Mouse (Mus musculus): ENCODE data around the gene Wdr93. TPM values are rescaled to one million over a fixed set of nuclear protein-coding genes. Genes with fewer than 3 reads are reported as not detected.
"Not testable (repeated sequence)": the region's sequence is repeated elsewhere in the genome, so short reads cannot be mapped to it uniquely, and the experiment has no call there.

Wdr93 gene
- total RNA-seq, 2 experiments from 2014 or later, result 0.14 TPM; not detected in 1

DNA sequence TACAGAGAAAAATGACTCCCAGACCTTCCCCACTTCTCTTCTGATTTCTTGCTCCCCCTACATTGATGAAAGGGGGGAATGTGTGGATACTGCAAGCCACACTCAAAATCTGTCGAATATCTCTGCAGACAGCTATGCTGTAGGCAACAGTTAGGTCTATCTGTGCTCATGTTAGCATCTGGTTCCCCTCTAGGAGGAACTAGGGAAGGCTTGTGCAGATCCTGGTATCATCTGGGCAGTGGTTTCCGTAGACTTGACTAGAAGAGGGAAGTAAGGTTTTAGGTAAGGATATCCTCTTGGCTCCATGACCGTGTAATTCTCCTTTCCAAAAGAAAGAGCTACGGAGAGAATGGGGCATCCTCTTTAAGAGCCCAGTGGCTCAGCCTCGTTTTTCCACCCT, 1.6 kb downstream of the Wdr93 start:
- intact Hi-C loops (cut with DNase I), result no loop called here
- no peak for DNase-seq

GRCm38 (mm10) chr7:79747659-79748058, 4.7 kb downstream of the Wdr93 start:
- DNase-seq, result no peak
- intact Hi-C loops (cut with DNase I), result no loop called here

- intact Hi-C loops (cut with DNase I), result no loop called here
- DNase-seq, result no peak
Measured at GRCm38 (mm10) chr7:79749511-79749910, 6.5 kb downstream of the Wdr93 start.

- intact Hi-C loops (cut with DNase I), result no loop called here
- DNase-seq, result no peak
Measured at GRCm38 (mm10) chr7:79756334-79756733, 13.4 kb downstream of the Wdr93 start.

DNA sequence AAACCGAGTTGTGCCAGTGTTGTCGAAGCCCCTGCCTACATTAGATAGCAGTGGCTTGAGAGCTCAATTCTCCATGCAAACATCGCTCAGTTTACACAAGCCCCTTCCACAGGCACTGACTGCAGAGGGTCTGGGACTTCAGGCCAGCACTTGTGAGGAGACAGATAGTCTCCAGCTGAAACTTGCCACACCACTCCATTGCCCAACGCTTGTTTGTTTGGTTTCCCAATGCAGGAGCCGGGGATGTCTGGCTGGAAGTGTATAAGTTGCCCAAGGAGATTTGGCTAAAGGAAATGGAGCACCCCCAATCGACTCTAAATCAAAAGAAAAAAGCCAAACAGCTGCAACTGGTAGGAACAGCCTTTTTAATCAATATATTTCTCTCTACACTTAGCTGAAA, 15.2 kb downstream of the Wdr93 start:
- DNase-seq, result no peak

GRCm38 (mm10) chr7:79759766-79760165, 16.8 kb downstream of the Wdr93 start:
- intact Hi-C loops (cut with DNase I), result no loop called here
- no peak for DNase-seq

More for the DNA sequence above, 15.2 kb downstream of the Wdr93 start:
- intact Hi-C loops (cut with DNase I), result no loop called here

DNA sequence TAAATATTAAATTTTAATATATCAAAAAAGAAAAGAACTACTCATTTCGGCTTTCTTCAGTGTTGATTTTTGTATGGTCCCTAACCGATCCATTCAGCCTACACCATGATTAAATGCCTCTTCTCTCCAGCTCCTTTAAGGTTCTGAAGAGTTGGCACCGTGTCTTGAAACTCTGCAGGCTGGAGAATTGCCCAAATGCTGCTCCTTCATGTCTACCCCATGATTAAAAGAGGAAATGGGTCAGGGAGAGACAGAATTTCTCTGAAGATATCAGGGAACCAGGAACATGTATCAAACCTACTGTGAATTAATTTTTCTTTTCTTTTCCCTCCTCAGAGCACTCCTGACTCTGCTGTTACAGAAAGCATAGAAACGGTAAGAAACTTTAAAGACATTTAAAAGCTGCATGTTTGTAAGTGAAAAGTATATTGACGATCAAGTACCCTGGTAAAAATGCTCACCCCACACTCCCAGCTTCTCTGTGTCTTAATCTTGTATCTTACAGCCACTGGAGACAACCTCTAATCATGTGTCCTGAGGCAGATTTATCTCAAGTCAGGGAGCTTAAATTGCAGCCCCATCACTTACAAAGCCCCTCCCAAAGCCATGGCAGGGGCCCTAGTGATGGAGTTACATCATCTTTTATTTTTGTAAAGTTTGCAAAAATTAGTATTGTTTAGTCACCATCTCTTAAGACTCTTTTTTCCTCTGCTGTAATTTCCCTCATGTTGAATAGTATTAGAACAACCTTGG, 18.3 kb downstream of the Wdr93 start:
- no peak for DNase-seq
- intact Hi-C loops (cut with DNase I), result no loop called here

DNA sequence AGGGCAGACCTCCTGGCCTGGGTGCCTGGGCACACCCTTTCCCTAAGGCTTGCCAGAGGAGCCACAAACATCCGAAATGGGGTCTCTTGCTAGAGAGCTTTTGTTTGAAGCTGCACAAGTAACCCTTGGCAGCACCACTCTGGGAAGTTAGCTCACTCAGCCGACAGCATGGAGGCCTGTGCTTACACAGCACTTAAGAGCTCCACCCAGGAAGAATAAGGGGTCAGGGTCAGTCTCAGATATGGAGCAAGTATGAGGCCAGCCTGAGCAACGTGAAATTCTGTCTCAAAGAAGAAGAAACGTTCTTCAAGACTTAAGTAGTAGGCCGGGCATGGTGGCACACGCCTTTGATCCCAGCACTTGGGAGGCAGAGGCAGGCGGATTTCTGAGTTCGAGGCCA, 19.1 kb downstream of the Wdr93 start:
- intact Hi-C loops (cut with DNase I), result no loop called here
- no peak for DNase-seq

GRCm38 (mm10) chr7:79765991-79766390, 23.0 kb downstream of the Wdr93 start:
- intact Hi-C loops (cut with DNase I), result no loop called here
- no peak for DNase-seq

DNA sequence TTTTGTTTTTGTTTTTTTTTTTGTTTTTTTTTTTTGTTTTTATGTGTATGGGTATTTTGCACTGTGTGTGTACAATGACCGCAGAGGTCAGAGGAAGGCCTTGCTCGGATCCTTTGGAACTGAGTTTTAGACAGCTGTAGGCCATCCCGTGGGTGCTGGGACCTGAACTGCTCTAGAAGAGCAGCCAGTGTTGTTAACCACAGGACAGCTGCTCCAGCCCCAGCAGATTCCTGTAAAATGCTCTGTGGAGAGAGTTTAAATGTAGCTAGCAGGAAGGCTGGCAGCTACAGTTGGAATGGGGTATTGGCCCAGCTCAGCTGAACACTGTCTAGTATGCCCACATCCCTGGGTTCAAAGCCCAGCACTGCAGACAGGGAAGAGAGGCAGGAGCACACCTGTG, 26.7 kb downstream of the Wdr93 start:
- intact Hi-C loops (cut with DNase I), result no loop called here
- no peak for DNase-seq

DNA sequence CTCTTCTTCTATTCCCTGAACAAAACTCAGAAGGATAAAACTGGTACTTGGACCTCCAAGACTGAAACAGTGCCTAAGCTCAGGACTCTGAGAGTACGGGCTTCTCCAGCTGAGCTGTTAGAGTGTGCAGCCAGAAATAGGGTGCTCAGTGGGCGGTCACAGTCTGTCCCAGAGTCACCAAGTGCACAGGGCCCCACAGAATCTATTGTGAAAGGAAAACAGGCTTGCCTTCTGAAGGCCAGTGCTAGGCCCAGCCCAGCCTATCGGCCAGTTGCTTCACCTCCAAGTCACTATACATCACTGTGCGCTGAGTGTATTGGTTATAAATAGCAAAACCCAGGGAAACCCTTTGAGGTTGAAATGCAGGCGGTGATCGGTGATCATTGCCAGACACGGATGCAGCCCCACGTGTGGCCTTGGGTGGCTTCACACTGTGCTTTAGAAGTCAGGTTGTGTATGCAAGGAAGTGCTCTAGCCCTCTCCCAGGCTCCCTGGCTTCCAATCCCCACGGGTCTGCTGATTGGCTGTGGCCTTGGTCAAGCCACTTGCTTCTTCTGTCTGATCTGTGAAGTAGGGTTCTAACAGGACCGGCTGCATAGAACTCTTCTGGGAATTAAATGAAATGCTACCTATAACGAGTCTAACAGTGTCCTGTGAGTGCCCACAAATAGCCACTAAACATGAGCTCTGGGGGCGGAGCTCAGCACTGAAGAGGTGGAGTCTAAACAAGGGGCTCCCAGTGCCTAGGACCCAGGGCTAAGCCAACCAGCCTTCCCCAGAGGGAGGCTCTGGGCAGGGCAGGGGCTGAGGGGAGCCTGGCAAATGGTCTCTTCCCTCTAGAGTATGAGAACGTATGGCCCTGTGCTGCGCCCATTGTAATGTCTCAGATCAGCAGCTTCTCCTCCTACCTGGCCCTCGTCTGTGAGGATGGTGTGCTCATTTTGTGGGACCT, 28.9 kb downstream of the Wdr93 start:
- intact Hi-C loops (cut with DNase I), result no loop called here

GRCm38 (mm10) chr7:79780647-79781626, 38.0 kb downstream of the Wdr93 start:
- intact Hi-C loops (cut with DNase I), result loop anchor here (5.0 kb wide), 1 partner anchor 131 kb away; no protein-coding TSS in a partner anchor
- peak; percentile 81 to 85 for DNase-seq

More for the DNA sequence above, 28.9 kb downstream of the Wdr93 start:
- no peak for DNase-seq

- no peak for DNase-seq
- intact Hi-C loops (cut with DNase I), result loop anchor here (5.0 kb wide), 1 partner anchor 130 kb away; no protein-coding TSS in a partner anchor
Measured at GRCm38 (mm10) chr7:79781826-79782515, 39.0 kb downstream of the Wdr93 start.

DNA sequence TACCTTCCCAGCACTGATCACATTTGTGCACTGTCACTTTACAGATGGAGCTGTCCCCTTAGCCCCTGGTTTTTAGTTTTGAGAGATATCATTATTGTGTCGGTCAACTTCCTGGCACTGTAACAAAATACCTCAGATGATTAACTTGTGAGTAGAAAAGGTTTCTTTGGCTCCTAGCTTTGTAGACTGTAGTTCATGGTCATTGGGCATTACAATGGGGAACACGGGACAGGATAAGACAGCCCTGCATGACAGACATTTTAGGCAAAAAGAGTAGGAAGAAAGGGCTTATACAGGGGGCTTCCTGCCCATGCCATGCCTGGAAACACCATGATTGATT, 39.5 kb downstream of the Wdr93 start:
- intact Hi-C loops (cut with DNase I), result loop anchor here (5.0 kb wide), 1 partner anchor 130 kb away; no protein-coding TSS in a partner anchor
- DNase-seq, result no peak

DNA sequence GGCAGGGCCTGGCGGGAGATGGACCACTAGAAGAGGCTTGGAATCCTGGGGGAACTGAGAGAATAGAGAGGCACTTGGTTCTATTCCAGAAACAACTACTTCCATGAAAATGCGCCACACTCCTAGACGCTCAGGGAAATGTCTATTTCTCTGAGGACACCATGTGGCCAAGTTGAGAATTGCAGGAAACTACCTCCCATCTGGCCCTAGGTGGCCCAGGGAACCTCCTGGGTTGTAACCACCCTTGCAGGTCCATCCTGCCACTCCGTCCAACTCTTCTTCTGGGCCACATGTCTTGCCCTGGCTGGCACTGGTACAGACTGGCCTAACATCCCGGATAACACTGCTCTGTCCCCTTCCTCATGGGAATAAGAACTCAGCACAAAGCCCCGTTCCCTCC, 43.3 kb downstream of the Wdr93 start:
- intact Hi-C loops (cut with DNase I), result loop anchor here (5.0 kb wide), 1 partner anchor 174 kb away; no protein-coding TSS in a partner anchor
- peak; percentile 78 to 79 for DNase-seq

GRCm38 (mm10) chr7:79789812-79790211, 46.8 kb downstream of the Wdr93 start:
- intact Hi-C loops (cut with DNase I), result loop anchor here (5.0 to 10.0 kb wide), 4 partner anchors 178 to 425 kb away; no protein-coding TSS in a partner anchor

GRCm38 (mm10) chr7:79792635-79793421, 49.9 kb downstream of the Wdr93 start:
- intact Hi-C loops (cut with DNase I), result loop anchor here (10.0 kb wide), 3 partner anchors 202 to 422 kb away; no protein-coding TSS in a partner anchor

More at GRCm38 (mm10) chr7:79789812-79790211, 46.8 kb downstream of the Wdr93 start:
- DNase-seq, result not testable (repeated sequence)

DNA sequence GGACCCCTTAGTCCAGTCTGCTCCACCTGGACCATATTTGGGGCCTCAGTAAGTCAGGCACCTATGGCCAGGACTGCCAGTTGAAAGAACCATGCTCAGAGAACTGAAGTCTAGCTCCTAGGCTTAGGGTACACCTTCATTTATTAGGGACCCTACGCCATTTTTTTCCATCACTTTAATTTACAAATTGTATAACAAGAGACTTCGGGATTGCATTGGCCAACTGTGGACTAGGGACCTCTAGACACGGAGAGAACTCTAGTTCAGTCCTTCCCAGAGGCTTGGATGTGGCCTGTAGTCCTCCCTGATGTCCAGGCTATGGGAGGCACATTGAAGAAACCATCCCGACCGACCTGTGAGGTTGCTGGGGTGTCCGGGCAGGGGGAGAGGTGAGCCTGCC, 50.7 kb downstream of the Wdr93 start, which contains the start of gene Mesp1:
Mesp1 (minus strand) TSS at position 101 of the 400 bp plus-strand sequence.
- no peak for DNase-seq
- intact Hi-C loops (cut with DNase I), result loop anchor here (10.0 kb wide), 3 partner anchors 201 to 421 kb away; no protein-coding TSS in a partner anchor

More at GRCm38 (mm10) chr7:79792635-79793421, 49.9 kb downstream of the Wdr93 start:
- peak; percentile 33 to 37 for DNase-seq

Measured in heart, postnatal 36 days (tissue).